Mouse (Mus musculus): ENCODE results near the gene Tmpo. TPM values are rescaled to one million over a fixed set of nuclear protein-coding genes. Genes with fewer than 3 reads are reported as not detected.
A peak's percentile ranks its signal among the peaks of the same experiment; 100 is the strongest.
"Not testable (repeated sequence)": the region's sequence is repeated elsewhere in the genome, so short reads cannot be mapped to it uniquely, and the experiment has no call there.

Tmpo gene
- polyA plus RNA-seq, 1 experiment from 2014 or later, result 132 TPM

DNA sequence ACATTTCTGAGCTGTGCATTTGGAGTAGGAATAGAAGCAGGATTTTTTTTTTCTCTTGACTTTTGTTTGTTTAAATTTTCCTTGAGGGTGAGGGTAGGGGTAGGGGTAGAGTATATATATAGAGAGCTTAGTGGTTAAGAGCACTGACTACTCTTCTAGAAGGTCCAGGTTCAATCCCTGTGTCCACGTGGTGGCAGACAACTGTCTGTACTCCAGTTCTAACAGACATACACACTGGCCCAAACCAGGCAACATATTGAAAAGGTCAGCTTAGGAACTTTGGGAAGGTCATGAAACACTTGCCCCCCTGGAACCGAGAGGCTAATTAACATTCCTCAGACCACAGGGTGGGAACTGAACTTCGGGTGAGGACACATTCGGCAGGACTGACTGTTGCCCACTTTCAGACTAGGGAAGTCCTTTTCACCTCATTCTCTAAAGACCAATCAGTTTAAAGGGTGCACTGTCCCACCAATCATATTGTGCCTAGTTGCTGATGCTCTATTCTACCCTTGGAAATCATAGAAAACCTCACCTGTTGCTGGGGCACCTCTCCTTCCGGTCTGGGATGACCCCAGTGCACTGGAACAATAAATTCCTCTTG, 7.7 kb upstream of the Tmpo start:
- 72% methylated on average over 5 of the region's 5 CpGs for WGBS
- Histone ChIP-seq H3K36me3 (ENCODE audit: control insufficient read depth, insufficient read depth, low read length) (no peaks in the 10 kb centered on the region), H3K9ac (ENCODE audit: low read length) (no peak overlapping the region), H3K4me3 (replicated peaks; ENCODE audit: low read length) (no peak overlapping the region), H3K27me3 (ENCODE audit: control insufficient read depth, insufficient read depth, low read length) (no peaks in the 10 kb centered on the region), H3K27ac (ENCODE audit: low read length) (no peak overlapping the region), H3K9me3 (replicated peaks; ENCODE audit: control insufficient read depth, low read length) (no peaks in the 10 kb centered on the region), H3K4me1 (ENCODE audit: control insufficient read depth, insufficient read depth, low read length) (peaks cover 4% of the 10 kb centered on the region; the same call in 1 of the 2 replicates), H3K4me2 (ENCODE audit: low read depth, low read length) (no peak overlapping the region)
- no peak for ATAC-seq (ENCODE audit: insufficient read depth, low FRiP score)

DNA sequence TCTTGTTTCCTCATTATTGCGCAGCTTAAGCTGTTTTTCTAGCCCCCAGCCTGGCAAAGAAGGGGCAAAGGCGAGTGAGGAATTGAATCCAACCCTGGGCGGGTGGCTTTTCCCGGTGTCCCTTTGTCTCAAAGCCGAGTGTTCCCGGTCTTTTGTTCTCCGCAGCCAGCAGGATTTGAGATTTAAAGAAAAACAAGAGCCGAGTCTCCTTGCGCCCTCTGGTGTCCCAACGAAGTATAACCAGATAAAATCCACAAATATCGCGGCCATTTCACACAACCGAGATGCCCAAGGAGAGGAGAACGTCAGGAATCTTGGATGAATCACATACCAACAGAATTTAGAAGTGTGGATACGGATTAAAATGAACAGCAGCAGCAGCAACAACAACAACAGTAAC, 6.8 kb upstream of the Tmpo start:
- Histone ChIP-seq H3K9me3 (replicated peaks; ENCODE audit: control insufficient read depth, low read length) (no peaks in the 10 kb centered on the region), H3K4me1 (ENCODE audit: control insufficient read depth, insufficient read depth, low read length) (peaks cover 8% of the 10 kb centered on the region; the same call in 1 of the 2 replicates), H3K4me3 (replicated peaks; ENCODE audit: low read length) (peak overlapping the region; percentile 55), H3K36me3 (ENCODE audit: control insufficient read depth, insufficient read depth, low read length) (no peaks in the 10 kb centered on the region), H3K9ac (ENCODE audit: low read length) (peak overlapping the region; percentile 83), H3K27ac (ENCODE audit: low read length) (peak overlapping the region; percentile 91), H3K4me2 (ENCODE audit: low read depth, low read length) (peak overlapping the region; percentile 66), H3K27me3 (ENCODE audit: control insufficient read depth, insufficient read depth, low read length) (no peaks in the 10 kb centered on the region)
- peak; percentile 41; the same call in 1 of the 2 replicates for ATAC-seq (ENCODE audit: insufficient read depth, low FRiP score)
- under 1% methylated on average over 15 of the region's 15 CpGs for WGBS

DNA sequence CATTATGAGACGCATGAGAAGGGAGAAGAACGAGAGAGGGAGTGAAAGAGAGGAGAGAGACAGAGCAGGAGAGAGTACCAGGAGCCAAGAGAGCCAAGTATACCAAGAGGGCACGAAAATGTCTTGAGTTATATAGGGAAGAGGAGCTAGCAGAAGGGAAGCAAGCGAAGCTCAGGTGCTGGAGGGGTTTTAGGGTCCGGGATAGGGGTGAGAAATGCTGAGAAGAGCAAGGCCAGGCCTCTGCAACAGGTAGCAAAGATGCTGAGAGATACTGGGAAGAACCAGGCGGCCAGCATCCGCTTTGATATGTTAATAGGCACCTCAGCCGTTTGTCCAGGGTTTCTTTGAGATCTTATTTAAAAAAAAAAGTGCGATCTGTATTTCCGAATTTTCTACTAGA, 6.2 kb upstream of the Tmpo start:
- H3K27me3 ChIP-seq (ENCODE audit: control insufficient read depth, insufficient read depth, low read length), result no peaks in the 10 kb centered on the region
- no peaks in the 10 kb centered on the region for H3K9me3 ChIP-seq (replicated peaks; ENCODE audit: control insufficient read depth, low read length)
- H3K4me2 ChIP-seq (ENCODE audit: low read depth, low read length), result peak overlapping the region; percentile 66
- no peaks in the 10 kb centered on the region for H3K36me3 ChIP-seq (ENCODE audit: control insufficient read depth, insufficient read depth, low read length)
- H3K4me1 ChIP-seq (ENCODE audit: control insufficient read depth, insufficient read depth, low read length), result peaks cover 12% of the 10 kb centered on the region; the same call in 1 of the 2 replicates
- peak overlapping the region; percentile 91 for H3K27ac ChIP-seq (ENCODE audit: low read length)
- ATAC-seq (ENCODE audit: insufficient read depth, low FRiP score), result no peak
- WGBS, result 34% methylated on average over 10 of the region's 10 CpGs
- H3K9ac ChIP-seq (ENCODE audit: low read length), result peak overlapping the region; percentile 83
- peak overlapping the region; percentile 55 for H3K4me3 ChIP-seq (replicated peaks; ENCODE audit: low read length)

DNA sequence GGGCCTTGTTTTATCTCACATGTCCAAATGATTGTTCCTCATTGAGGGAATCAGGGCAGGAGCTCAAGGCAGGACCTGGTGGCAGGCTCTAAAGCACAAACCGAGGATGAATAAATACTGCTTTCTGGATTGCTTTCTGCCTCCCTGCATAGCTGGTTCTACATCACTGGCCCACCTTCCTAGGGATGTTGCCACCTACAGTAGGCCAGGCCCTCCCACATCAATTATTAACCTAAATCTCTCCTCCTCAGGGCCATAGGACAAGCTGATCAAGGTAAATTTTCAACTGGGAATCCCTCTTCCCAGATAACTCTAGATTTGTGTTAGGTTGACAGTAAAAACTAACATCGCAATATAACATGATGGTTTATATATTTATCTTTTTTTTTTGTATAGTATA, 4.6 kb upstream of the Tmpo start:
- peaks cover 12% of the 10 kb centered on the region; the same call in 1 of the 2 replicates for H3K4me1 ChIP-seq (ENCODE audit: control insufficient read depth, insufficient read depth, low read length)
- H3K27me3 ChIP-seq (ENCODE audit: control insufficient read depth, insufficient read depth, low read length), result no peaks in the 10 kb centered on the region
- no peak overlapping the region for H3K4me3 ChIP-seq (replicated peaks; ENCODE audit: low read length)
- H3K27ac ChIP-seq (ENCODE audit: low read length), result no peak overlapping the region
- H3K9me3 ChIP-seq (replicated peaks; ENCODE audit: control insufficient read depth, low read length), result no peaks in the 10 kb centered on the region
- no peak overlapping the region for H3K9ac ChIP-seq (ENCODE audit: low read length)
- no peaks in the 10 kb centered on the region for H3K36me3 ChIP-seq (ENCODE audit: control insufficient read depth, insufficient read depth, low read length)
- WGBS, result 82% methylated on average over 2 of the region's 2 CpGs
- no peak for ATAC-seq (ENCODE audit: insufficient read depth, low FRiP score)
- no peak overlapping the region for H3K4me2 ChIP-seq (ENCODE audit: low read depth, low read length)

DNA sequence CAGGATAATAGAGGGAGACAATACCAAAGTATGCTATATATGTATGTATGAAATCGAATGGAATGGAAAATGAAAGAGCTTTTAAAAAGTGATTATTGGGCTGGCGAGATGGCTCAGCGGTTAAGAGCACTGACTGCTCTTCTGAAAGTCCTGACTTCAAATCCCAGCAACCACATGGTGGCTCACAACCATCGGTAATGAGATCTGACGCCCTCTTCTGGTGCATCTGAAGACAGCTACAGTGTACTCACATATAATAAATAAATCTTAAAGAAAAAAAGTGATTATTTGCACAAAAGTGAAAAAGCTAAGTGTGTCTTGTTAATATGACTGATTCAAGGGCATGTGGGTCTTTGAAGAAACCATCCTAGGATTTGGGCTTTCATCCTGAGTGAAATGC, 3.8 kb upstream of the Tmpo start:
- WGBS, result 66% methylated on average over 5 of the region's 5 CpGs
- not testable (repeated sequence) for H3K4me2 ChIP-seq (ENCODE audit: low read depth, low read length); H3K36me3 ChIP-seq (ENCODE audit: control insufficient read depth, insufficient read depth, low read length); H3K9ac ChIP-seq (ENCODE audit: low read length); ATAC-seq (ENCODE audit: insufficient read depth, low FRiP score); H3K27ac ChIP-seq (ENCODE audit: low read length); H3K9me3 ChIP-seq (replicated peaks; ENCODE audit: control insufficient read depth, low read length); H3K4me3 ChIP-seq (replicated peaks; ENCODE audit: low read length); H3K27me3 ChIP-seq (ENCODE audit: control insufficient read depth, insufficient read depth, low read length)
- peaks cover 16% of the 10 kb centered on the region; the same call in 1 of the 2 replicates for H3K4me1 ChIP-seq (ENCODE audit: control insufficient read depth, insufficient read depth, low read length)

DNA sequence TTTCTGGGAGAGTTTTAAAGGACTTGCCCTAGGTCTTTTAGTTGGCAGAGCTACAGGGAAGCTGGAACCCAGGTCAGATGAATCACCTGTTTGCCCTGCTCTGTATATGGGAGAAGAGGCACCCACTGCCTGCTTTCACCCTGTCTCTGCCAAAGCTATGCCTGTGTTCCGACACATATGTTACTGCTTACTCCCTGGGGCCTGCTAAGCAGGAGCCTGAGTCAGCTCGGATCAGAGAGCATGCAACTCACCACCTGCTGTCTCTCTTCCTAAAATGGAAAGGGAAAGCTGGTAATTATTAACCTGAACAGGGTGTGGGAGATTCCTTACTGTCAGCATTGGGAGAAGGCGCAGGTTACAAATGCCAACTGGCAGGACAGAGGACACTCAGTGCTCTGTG, 2.2 kb upstream of the Tmpo start:
- WGBS, result 38% methylated on average over 3 of the region's 3 CpGs
- peak overlapping the region; percentile 62 for H3K4me2 ChIP-seq (ENCODE audit: low read depth, low read length)
- H3K9me3 ChIP-seq (replicated peaks; ENCODE audit: control insufficient read depth, low read length), result no peaks in the 10 kb centered on the region
- H3K27me3 ChIP-seq (ENCODE audit: control insufficient read depth, insufficient read depth, low read length), result no peaks in the 10 kb centered on the region
- peak; percentile 28; the same call in 1 of the 2 replicates for ATAC-seq (ENCODE audit: insufficient read depth, low FRiP score)
- peaks cover 18% of the 10 kb centered on the region; the same call in 1 of the 2 replicates for H3K4me1 ChIP-seq (ENCODE audit: control insufficient read depth, insufficient read depth, low read length)
- peak overlapping the region; percentile 99 for H3K27ac ChIP-seq (ENCODE audit: low read length)
- peak overlapping the region; percentile 52; the same call in 1 of the 2 replicates for H3K9ac ChIP-seq (ENCODE audit: low read length)
- H3K36me3 ChIP-seq (ENCODE audit: control insufficient read depth, insufficient read depth, low read length), result no peaks in the 10 kb centered on the region
- no peak overlapping the region for H3K4me3 ChIP-seq (replicated peaks; ENCODE audit: low read length)

DNA sequence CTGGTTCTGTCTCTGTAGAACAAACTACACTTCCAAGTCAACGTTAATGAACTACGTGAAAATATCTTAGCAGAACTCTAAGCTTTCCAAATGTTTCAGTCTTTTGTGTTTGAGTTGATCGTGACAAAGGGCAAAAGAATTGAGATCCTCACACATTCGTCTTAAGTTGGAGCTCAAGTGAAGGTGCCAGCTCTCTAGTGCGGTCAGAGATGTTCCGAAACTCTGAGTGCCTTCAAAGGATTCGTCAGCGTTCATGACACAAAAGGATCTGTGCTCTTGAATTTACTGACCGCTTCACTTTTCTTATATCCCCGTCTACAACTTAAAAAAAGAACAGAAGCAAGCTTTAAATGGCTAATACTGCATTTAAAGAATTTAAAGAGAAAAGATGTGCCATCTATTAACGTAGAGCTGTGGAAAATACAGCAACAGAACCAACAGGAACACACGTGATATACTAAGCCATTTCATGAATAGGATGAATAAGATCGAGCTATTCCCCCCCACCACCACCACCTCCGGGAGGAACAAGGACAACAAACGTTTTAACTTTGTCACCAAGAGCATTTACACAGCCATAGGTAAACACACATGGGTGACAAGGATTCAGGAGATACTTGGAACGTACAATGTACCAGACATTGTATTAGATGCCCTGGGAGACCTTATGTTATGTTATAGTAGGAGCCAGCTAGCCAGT, 1.3 kb upstream of the Tmpo start:
- Histone ChIP-seq H3K9ac (ENCODE audit: low read length) (peak overlapping the region; percentile 74), H3K4me3 (replicated peaks; ENCODE audit: low read length) (peak overlapping the region; percentile 56), H3K27me3 (ENCODE audit: control insufficient read depth, insufficient read depth, low read length) (no peaks in the 10 kb centered on the region), H3K9me3 (replicated peaks; ENCODE audit: control insufficient read depth, low read length) (no peaks in the 10 kb centered on the region), H3K4me1 (ENCODE audit: control insufficient read depth, insufficient read depth, low read length) (peaks cover 17% of the 10 kb centered on the region; the same call in 1 of the 2 replicates), H3K36me3 (ENCODE audit: control insufficient read depth, insufficient read depth, low read length) (no peaks in the 10 kb centered on the region), H3K27ac (ENCODE audit: low read length) (peak overlapping the region; percentile 99), H3K4me2 (ENCODE audit: low read depth, low read length) (peak overlapping the region; percentile 62)
- WGBS, result 2% methylated on average over 16 of the region's 16 CpGs
- no peak for ATAC-seq (ENCODE audit: insufficient read depth, low FRiP score)

DNA sequence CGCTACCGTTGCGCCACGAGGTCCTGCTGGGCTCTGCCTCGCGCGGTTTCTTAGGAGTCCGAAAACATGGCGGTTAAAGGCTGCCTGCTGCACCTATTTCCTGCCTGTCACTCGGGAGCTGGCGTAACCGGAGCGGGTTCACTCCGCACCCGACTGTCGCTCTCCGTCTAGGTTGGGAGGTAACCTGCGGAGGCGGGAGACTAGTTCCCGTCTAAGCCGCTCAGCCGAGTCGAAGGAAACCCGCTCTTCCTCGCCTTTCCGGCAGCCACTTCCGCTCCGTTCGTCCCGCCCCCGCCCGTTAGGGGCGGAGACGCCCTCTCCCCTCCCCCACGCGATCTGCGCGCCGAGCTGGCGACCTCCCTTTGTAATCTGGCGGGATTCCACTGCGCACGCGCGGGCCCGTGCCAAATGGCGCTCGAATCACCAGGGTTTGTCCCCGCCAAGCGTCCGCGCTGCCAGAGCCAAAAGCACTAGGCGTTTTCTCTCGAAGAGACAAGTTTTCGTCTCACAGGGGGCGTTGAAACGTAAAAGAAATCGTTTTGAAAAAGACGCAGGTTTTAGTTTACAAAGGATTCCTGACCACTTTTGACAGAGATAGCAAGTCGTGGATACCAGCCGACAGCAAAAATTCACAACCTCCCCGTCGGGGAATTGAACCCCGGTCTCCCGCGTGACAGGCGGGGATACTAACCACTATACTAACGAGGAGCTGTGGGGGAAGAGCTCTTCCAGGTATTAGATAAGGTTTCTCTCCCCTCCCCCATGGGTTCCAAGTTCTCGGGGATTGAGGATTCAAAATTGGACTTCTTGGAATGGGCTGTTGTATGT, 560 bp upstream of the Tmpo start:
- Histone ChIP-seq H3K4me3 (replicated peaks; ENCODE audit: low read length) (peak overlapping the region; percentile 56), H3K36me3 (ENCODE audit: control insufficient read depth, insufficient read depth, low read length) (no peaks in the 10 kb centered on the region), H3K9ac (ENCODE audit: low read length) (peak overlapping the region; percentile 74), H3K27ac (ENCODE audit: low read length) (peak overlapping the region; percentile 99), H3K4me2 (ENCODE audit: low read depth, low read length) (peak overlapping the region; percentile 62), H3K9me3 (replicated peaks; ENCODE audit: control insufficient read depth, low read length) (no peaks in the 10 kb centered on the region), H3K27me3 (ENCODE audit: control insufficient read depth, insufficient read depth, low read length) (no peaks in the 10 kb centered on the region), H3K4me1 (ENCODE audit: control insufficient read depth, insufficient read depth, low read length) (peaks cover 14% of the 10 kb centered on the region; the same call in 1 of the 2 replicates)
- ATAC-seq (ENCODE audit: insufficient read depth, low FRiP score), result peak; percentile 93
- under 1% methylated on average over 69 of the region's 69 CpGs for WGBS

All from stomach, embryonic 16.5 days (tissue).